Mouse (Mus musculus): ENCODE measurements around the gene Cep250.

DNA sequence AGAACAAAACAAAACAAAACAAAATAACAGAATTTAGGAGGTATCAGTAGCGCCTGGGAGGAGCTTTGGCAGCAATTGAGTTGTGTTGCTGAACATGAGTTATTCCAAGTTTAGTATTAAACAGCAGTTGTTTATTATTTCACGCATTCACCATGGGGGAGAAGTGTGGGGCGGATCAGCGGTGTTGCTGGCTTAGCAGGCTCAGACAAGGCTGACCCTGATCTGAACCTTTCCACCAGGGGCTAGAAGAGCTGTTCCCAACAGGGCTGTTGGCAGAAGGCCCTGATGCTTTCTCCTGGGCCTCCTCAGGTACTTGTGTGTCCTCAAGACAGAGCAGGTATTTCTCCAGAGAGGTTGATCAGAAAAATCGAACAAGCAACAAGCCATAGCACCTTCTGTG is 3.7 kb downstream of the Cep250 start:
- no peak for TF ChIP-seq CTCF (IDR thresholded peaks at IDR 0.05; ENCODE audit: control insufficient read depth, insufficient read depth, low read length)
- no peak for TF ChIP-seq POLR2A (IDR thresholded peaks at IDR 0.05; ENCODE audit: borderline replicate concordance, control insufficient read depth, low read depth, low read length)
